Mouse (Mus musculus) forebrain, embryonic 13.5 days (tissue): ENCODE results near the gene Ctnnd2. TPM values are rescaled to one million over a fixed set of nuclear protein-coding genes. Genes with fewer than 3 reads are reported as not detected.
A peak's percentile ranks its signal among the peaks of the same experiment; 100 is the strongest.

Source experiments
- ATAC-seq: fragments of 200-750 bp; cut with Nextera tagmentation; 2 replicates; pipeline ENCODE4 v1.8.0; 2017
- H3K27ac ChIP-seq: fragments of 300-500 bp; sonication (generic); 2 replicates; pipeline ENCODE4 v1.5.1; 2015; ENCODE audit warnings: inconsistent platforms, mild to moderate bottlenecking, moderate library complexity
- H3K27me3 ChIP-seq: fragments of 300-500 bp; sonication (generic); 2 replicates; pipeline ENCODE4 v1.6.1; 2015; ENCODE audit warnings: mild to moderate bottlenecking, inconsistent platforms
- H3K36me3 ChIP-seq: fragments of 300-500 bp; sonication (generic); 2 replicates; pipeline ENCODE4 v1.6.1; 2015; ENCODE audit warnings: mild to moderate bottlenecking, inconsistent platforms; ENCODE audit not compliant: poor library complexity, severe bottlenecking
- H3K4me1 ChIP-seq: fragments of 300-500 bp; sonication (generic); 2 replicates; pipeline ENCODE4 v1.6.1; 2015; ENCODE audit warnings: inconsistent platforms
- H3K4me2 ChIP-seq: fragments of 300-500 bp; sonication (generic); 2 replicates; pipeline ENCODE4 v1.6.1; 2015; ENCODE audit warnings: inconsistent platforms, mild to moderate bottlenecking, moderate library complexity
- H3K4me3 ChIP-seq: fragments of 300-500 bp; sonication (generic); 2 replicates; pipeline ENCODE4 v1.5.1; 2015; ENCODE audit warnings: mild to moderate bottlenecking, inconsistent platforms
- H3K9ac ChIP-seq: fragments of 300-500 bp; sonication (generic); 2 replicates; pipeline ENCODE4 v1.6.1; 2015; ENCODE audit warnings: mild to moderate bottlenecking, inconsistent platforms
- H3K9me3 ChIP-seq: fragments of 300-500 bp; sonication (generic); replicated peaks from 2 replicates; pipeline ENCODE4 v1.6.1; 2016; ENCODE audit warnings: inconsistent platforms
- WGBS: fragments of 180-500 bp; shearing (Covaris S2); methylation state at CpG from one replicate; pipeline ENCODE4 v1.1.7; 2015; 5-methylcytosine and 5-hydroxymethylcytosine counted together
- polyA plus RNA-seq: library from polyadenylated mRNA; unstranded; fragments of >200 nt; fragmentation: Nextera tagmentation; extraction: Ambion mirVana; gene quantifications from 2 replicates; pipeline ENCODE4 v1.2.1, GENCODE M21; 2015

The Ctnnd2 gene
- polyA plus RNA-seq, 1 experiment from 2014 or later: 60.4 TPM

GRCm38 (mm10) chr15:30667819-30668587, 495.6 kb downstream of the Ctnnd2 start:
- peak; percentile 72 for ATAC-seq
- H3K27ac ChIP-seq: 0 out of 2 replicates have a peak overlapping the region, but pooled peaks have one; percentile 21

GRCm38 (mm10) chr15:30681939-30682338, 509.5 kb downstream of the Ctnnd2 start:
- no peak overlapping the region for H3K4me3 ChIP-seq
- no peak overlapping the region for H3K27ac ChIP-seq
- no peak for ATAC-seq
- peaks cover 12% of the 10 kb centered on the region; the same call in 1 of the 2 replicates for H3K36me3 ChIP-seq
- H3K27me3 ChIP-seq: no peaks in the 10 kb centered on the region
- 92% methylated on average over 4 of the region's 4 CpGs for WGBS
- H3K9me3 ChIP-seq: no peaks in the 10 kb centered on the region
- no peak overlapping the region for H3K9ac ChIP-seq
- H3K4me1 ChIP-seq: no peaks in the 10 kb centered on the region
- H3K4me2 ChIP-seq: no peak overlapping the region

More at GRCm38 (mm10) chr15:30667819-30668587, 495.6 kb downstream of the Ctnnd2 start:
- H3K9ac ChIP-seq: no peak overlapping the region
- H3K4me1 ChIP-seq: peaks cover 15% of the 10 kb centered on the region; the same call in 1 of the 2 replicates
- H3K4me3 ChIP-seq: no peak overlapping the region
- no peak overlapping the region for H3K4me2 ChIP-seq
- H3K9me3 ChIP-seq: no peaks in the 10 kb centered on the region
- 0 out of 2 replicates have a peak, but pooled peaks cover 5% of the 10 kb centered on the region for H3K36me3 ChIP-seq
- H3K27me3 ChIP-seq: no peaks in the 10 kb centered on the region
- WGBS: 58% methylated on average over 7 of the region's 7 CpGs

- Histone ChIP-seq H3K4me3 (no peak overlapping the region), H3K4me2 (no peak overlapping the region), H3K36me3 (peaks cover 12% of the 10 kb centered on the region; the same call in 1 of the 2 replicates), H3K4me1 (no peaks in the 10 kb centered on the region), H3K9ac (no peak overlapping the region), H3K27me3 (no peaks in the 10 kb centered on the region), H3K9me3 (no peaks in the 10 kb centered on the region), H3K27ac (no peak overlapping the region)
- peak; percentile 59; the same call in 1 of the 2 replicates for ATAC-seq
- 70% methylated on average over 14 of the region's 14 CpGs for WGBS
Observed at GRCm38 (mm10) chr15:30682360-30683119, 510.1 kb downstream of the Ctnnd2 start.

GRCm38 (mm10) chr15:30686206-30687101, 514.1 kb downstream of the Ctnnd2 start:
- H3K9ac ChIP-seq: no peak overlapping the region
- H3K27me3 ChIP-seq: no peaks in the 10 kb centered on the region
- no peaks in the 10 kb centered on the region for H3K9me3 ChIP-seq
- no peak overlapping the region for H3K27ac ChIP-seq
- no peak overlapping the region for H3K4me3 ChIP-seq
- no peak for ATAC-seq
- WGBS: 77% methylated on average over 4 of the region's 4 CpGs
- no peaks in the 10 kb centered on the region for H3K4me1 ChIP-seq
- H3K36me3 ChIP-seq: peaks cover 12% of the 10 kb centered on the region; the same call in 1 of the 2 replicates
- H3K4me2 ChIP-seq: no peak overlapping the region

- Histone ChIP-seq H3K27me3 (no peaks in the 10 kb centered on the region), H3K27ac (peak overlapping the region; percentile 61), H3K4me1 (peaks cover 25% of the 10 kb centered on the region), H3K4me3 (no peak overlapping the region), H3K9me3 (no peaks in the 10 kb centered on the region), H3K36me3 (no peaks in the 10 kb centered on the region), H3K9ac (no peak overlapping the region), H3K4me2 (no peak overlapping the region)
- 6% methylated on average over 6 of the region's 6 CpGs for WGBS
- peak; percentile 95 for ATAC-seq
Observed at GRCm38 (mm10) chr15:30693754-30694205, 521.4 kb downstream of the Ctnnd2 start.

GRCm38 (mm10) chr15:30694286-30694685, 521.9 kb downstream of the Ctnnd2 start:
- no peak overlapping the region for H3K9ac ChIP-seq
- no peaks in the 10 kb centered on the region for H3K27me3 ChIP-seq
- H3K27ac ChIP-seq: peak overlapping the region; percentile 61
- no peaks in the 10 kb centered on the region for H3K36me3 ChIP-seq
- peaks cover 25% of the 10 kb centered on the region for H3K4me1 ChIP-seq
- no peaks in the 10 kb centered on the region for H3K9me3 ChIP-seq
- no peak overlapping the region for H3K4me2 ChIP-seq
- H3K4me3 ChIP-seq: no peak overlapping the region
- 47% methylated on average over 1 of the region's 1 CpGs for WGBS
- ATAC-seq: no peak

- WGBS: 95% methylated on average over 6 of the region's 6 CpGs
- no peak overlapping the region for H3K4me2 ChIP-seq
- no peak overlapping the region for H3K4me3 ChIP-seq
- H3K9ac ChIP-seq: no peak overlapping the region
- no peaks in the 10 kb centered on the region for H3K9me3 ChIP-seq
- ATAC-seq: no peak
- no peaks in the 10 kb centered on the region for H3K27me3 ChIP-seq
- H3K4me1 ChIP-seq: peaks cover 31% of the 10 kb centered on the region
- H3K27ac ChIP-seq: no peak overlapping the region
- no peaks in the 10 kb centered on the region for H3K36me3 ChIP-seq
Observed at GRCm38 (mm10) chr15:30695859-30696258, 523.5 kb downstream of the Ctnnd2 start.

GRCm38 (mm10) chr15:30697356-30697755, 525.0 kb downstream of the Ctnnd2 start:
- H3K4me2 ChIP-seq: no peak overlapping the region
- peaks cover 29% of the 10 kb centered on the region for H3K4me1 ChIP-seq
- H3K36me3 ChIP-seq: peaks cover 5% of the 10 kb centered on the region; the same call in 1 of the 2 replicates
- no peaks in the 10 kb centered on the region for H3K9me3 ChIP-seq
- H3K9ac ChIP-seq: no peak overlapping the region
- no peak for ATAC-seq
- H3K27ac ChIP-seq: no peak overlapping the region
- H3K27me3 ChIP-seq: no peaks in the 10 kb centered on the region
- WGBS: 67% methylated on average over 5 of the region's 5 CpGs
- no peak overlapping the region for H3K4me3 ChIP-seq

- Histone ChIP-seq H3K4me2 (no peak overlapping the region), H3K4me1 (peaks cover 7% of the 10 kb centered on the region; the same call in 1 of the 2 replicates), H3K4me3 (no peak overlapping the region), H3K9ac (no peak overlapping the region), H3K9me3 (no peaks in the 10 kb centered on the region; the same call in 1 of the 2 replicates), H3K27me3 (no peaks in the 10 kb centered on the region), H3K36me3 (peaks cover 10% of the 10 kb centered on the region), H3K27ac (no peak overlapping the region)
- WGBS: 59% methylated on average over 6 of the region's 6 CpGs
- ATAC-seq: no peak
Observed at GRCm38 (mm10) chr15:30700762-30701161, 528.4 kb downstream of the Ctnnd2 start.

- Histone ChIP-seq H3K4me2 (no peak overlapping the region), H3K36me3 (peaks cover 10% of the 10 kb centered on the region), H3K9ac (no peak overlapping the region), H3K4me3 (no peak overlapping the region), H3K27me3 (no peaks in the 10 kb centered on the region), H3K4me1 (peaks cover 8% of the 10 kb centered on the region; the same call in 1 of the 2 replicates), H3K9me3 (no peaks in the 10 kb centered on the region; the same call in 1 of the 2 replicates), H3K27ac (no peak overlapping the region)
- 91% methylated on average over 5 of the region's 5 CpGs for WGBS
- no peak for ATAC-seq
Observed at GRCm38 (mm10) chr15:30701592-30701991, 529.2 kb downstream of the Ctnnd2 start.

- Histone ChIP-seq H3K9me3 (no peaks in the 10 kb centered on the region), H3K27ac (no peak overlapping the region), H3K4me2 (no peak overlapping the region), H3K4me1 (0 out of 2 replicates have a peak, but pooled peaks cover 2% of the 10 kb centered on the region), H3K9ac (no peak overlapping the region), H3K4me3 (no peak overlapping the region), H3K36me3 (no peaks in the 10 kb centered on the region), H3K27me3 (no peaks in the 10 kb centered on the region)
- 83% methylated on average over 10 of the region's 10 CpGs for WGBS
- peak; percentile 68; the same call in 1 of the 2 replicates for ATAC-seq
Observed at GRCm38 (mm10) chr15:30709026-30709753, 536.8 kb downstream of the Ctnnd2 start.
